Mouse (Mus musculus) testis, postnatal 14 days (tissue): ENCODE data around the gene Fyn.

Source experiments
- DNase-seq: peaks from one replicate; pipeline ENCODE4 v3.0.0; 2021; ENCODE audit warnings: low spot score

The Fyn gene

DNA sequence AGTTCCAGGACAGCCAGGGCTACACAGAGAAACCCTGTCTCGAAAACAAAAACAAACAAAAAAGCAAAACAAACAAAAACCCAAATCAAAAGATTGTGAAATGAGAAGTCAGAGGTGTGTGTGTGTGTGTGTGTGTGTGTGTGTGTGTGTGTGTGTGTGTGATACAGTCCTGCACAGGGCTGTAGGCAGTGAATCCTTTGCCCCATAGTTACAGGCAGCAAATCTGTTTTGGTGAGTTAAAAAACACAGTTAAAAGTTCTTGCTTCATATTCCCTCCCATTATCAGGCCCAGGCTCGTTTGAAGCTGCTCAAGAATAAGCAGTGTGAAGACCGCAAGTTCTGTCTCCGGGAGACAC, 244.0 kb downstream of the Fyn start, which contains the start of gene Traf3ip2:
TSS of gene Traf3ip2 (plus strand) at position 302 of the 356 bp plus-strand sequence.
- no peak for DNase-seq

DNA sequence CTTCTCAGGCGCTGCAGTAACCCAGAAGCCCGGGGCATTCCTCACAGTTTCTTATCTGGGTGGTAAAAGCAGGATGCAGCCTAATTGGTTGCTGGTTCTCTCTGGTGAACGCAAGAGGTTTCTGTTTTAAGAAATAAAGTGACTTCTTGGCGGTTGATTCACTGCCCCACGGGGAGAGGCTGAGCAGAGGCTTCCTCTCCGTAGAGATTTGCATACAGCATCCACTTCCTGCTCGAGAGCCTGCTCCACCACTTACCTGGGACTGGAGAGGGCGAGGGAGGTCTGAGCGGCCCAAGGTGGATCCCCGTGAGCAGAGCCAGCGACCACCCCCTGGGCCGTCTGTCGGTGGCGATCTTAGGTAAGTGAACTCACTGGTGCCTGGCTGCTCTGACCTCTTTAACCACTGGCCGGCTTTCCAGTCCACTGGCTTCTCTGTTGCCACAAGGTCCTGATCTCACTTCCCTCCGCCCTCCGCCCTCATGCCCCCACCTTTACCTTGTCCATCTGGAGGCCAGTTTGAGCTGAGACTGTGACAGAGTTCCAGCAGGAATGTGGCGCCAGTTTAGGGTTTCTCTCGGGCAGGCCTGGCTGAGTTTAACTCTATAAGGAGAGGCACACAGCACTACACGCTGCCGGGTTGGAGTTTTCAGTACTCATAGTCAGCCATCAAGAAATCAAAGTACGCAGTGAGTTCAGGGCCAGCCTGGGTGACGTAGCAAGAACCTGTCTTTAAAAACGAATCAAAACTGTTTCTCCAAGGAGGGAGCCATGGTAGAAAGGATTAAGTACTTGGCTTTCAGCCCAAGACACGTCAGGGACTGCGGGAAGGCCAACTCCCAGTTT, 244.6 kb downstream of the Fyn start:
- peak; percentile 59 for DNase-seq

DNA sequence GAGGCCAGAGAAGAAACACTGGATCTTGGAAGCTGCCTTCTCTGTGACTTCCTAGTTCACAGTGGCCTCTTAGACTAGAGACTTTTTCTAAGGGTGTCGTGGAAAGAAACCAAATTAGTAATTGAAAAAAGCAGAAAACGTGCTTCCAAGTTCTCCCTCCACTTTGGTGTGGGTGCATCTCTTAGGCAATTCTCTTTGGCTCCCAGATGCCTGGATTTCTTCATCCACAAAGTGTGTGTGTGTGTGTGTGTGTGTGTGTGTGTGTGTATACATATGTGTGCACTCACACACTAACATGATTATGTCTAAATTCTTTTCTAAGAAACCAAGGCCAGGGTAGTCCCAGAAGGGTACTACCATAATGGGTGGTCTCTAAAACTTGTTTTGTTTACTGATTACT, 245.3 kb downstream of the Fyn start:
- DNase-seq: no peak

- peak; percentile 70 for DNase-seq
Observed at GRCm38 (mm10) chr10:39614676-39615075, 246.0 kb downstream of the Fyn start.
